Mouse (Mus musculus) megakaryocyte, embryonic 14.5 days (primary cell): ENCODE results near the gene Lmbr1l. TPM values are rescaled to one million over a fixed set of nuclear protein-coding genes. Genes with fewer than 3 reads are reported as not detected.
A peak's percentile ranks its signal among the peaks of the same experiment; 100 is the strongest.
"Not testable (repeated sequence)": the region's sequence is repeated elsewhere in the genome, so short reads cannot be mapped to it uniquely, and the experiment has no call there.

Source experiments
- H3K27me3 ChIP-seq: replicated peaks from 2 replicates; pipeline ENCODE3; 2012; ENCODE audit warnings: inconsistent platforms
- H3K36me3 ChIP-seq: replicated peaks from 2 replicates; pipeline ENCODE3; 2012; ENCODE audit warnings: low read length, inconsistent platforms, mixed read lengths
- H3K4me1 ChIP-seq: 2 replicates; pipeline ENCODE4 v1.6.1; 2012; ENCODE audit warnings: inconsistent platforms
- H3K4me3 ChIP-seq: replicated peaks from 2 replicates; pipeline ENCODE3; 2012; ENCODE audit warnings: moderate library complexity, mild to moderate bottlenecking, inconsistent platforms
- H3K9me3 ChIP-seq: 2 replicates; pipeline ENCODE4 v1.6.1; 2012; ENCODE audit warnings: inconsistent platforms
- FLI1 ChIP-seq: IDR thresholded peaks from 2 replicates; pipeline ENCODE4 v1.6.1; 2012; ENCODE audit warnings: low read length, inconsistent platforms, mixed read lengths
- GATA1 ChIP-seq: IDR thresholded peaks from 3 replicates; pipeline ENCODE4 v1.6.1; 2012; ENCODE audit warnings: mixed read lengths, low read length, inconsistent platforms, borderline replicate concordance
- polyA plus RNA-seq: library from polyadenylated mRNA; stranded (reverse); fragments of >175 nt; gene quantifications from 2 replicates; pipeline ENCODE4 v1.2.3, GENCODE M21; 2012; ENCODE audit warnings: low replicate concordance; ENCODE audit not compliant: insufficient read depth

The Lmbr1l gene
- polyA plus RNA-seq, 1 experiment = 4.8 TPM

DNA sequence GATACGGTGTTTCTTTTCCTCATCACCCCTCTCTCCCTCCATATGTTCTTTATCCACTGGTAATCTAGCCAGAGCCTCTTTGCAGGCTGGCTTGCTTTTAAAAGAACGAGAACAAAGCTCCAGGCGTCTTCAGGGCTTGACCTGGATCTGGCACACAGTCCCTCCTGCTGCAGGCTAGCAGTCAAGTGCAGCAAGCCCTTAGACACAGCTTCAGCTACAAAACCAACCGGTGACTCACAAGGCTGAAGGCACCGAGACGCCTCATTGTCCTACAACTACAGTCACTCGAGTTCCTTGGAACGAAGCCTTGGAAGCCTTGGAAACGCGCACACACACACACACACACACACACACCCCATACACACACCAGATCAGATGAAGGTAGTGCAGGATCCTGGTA is 22.8 kb upstream of the Lmbr1l start:
- peaks cover 20% of the 10 kb centered on the region for H3K4me1 ChIP-seq
- H3K9me3 ChIP-seq = peaks cover 8% of the 10 kb centered on the region; the same call in 1 of the 2 replicates
- no peaks in the 10 kb centered on the region for H3K27me3 ChIP-seq
- H3K36me3 ChIP-seq = no peaks in the 10 kb centered on the region
- no peak overlapping the region for H3K4me3 ChIP-seq
- TF ChIP-seq FLI1 (no peak), GATA1 (no peak)

DNA sequence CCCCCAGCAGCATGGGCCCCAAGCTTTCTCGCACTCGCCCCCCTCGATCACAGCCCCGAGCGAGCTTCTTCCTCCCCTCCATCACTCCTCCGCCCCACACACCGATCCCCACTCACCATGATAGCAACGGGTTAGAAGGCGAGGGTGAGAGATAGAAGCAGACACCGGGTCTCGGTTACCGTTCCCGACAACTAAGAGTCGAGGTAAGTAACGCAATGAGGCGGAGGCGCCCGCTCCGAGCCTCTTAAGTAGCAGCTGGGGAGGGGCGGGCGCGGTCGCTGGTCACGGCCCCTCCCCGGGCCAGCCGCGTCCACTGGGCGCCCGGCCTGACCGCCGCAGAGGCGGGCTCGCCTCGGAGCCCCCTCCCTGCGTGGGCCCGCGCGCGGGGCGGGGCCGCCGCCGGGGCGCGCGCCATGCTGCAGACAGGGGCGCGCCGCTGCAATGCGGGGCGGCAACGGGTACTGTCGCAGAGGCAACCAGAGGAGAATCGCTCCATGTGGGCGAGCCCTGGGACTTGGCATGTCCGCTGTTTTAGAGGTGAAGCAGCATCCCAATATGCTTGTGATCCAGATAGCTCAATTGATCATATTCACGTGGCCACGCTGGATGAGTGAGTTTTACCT is 16.3 kb upstream of the Lmbr1l start, which contains the start of gene Tuba1b:
TSS of gene Tuba1b (minus strand) at position 349 of the 623 bp plus-strand sequence.
- H3K36me3 ChIP-seq = peaks cover 23% of the 10 kb centered on the region
- H3K9me3 ChIP-seq = no peaks in the 10 kb centered on the region
- H3K4me3 ChIP-seq = peak within 1 kb of the TSS; percentile 91
- no peak for TF ChIP-seq FLI1
- no peak for TF ChIP-seq GATA1
- H3K4me1 ChIP-seq = peaks cover 53% of the 10 kb centered on the region
- H3K27me3 ChIP-seq = no peaks in the 10 kb centered on the region

DNA sequence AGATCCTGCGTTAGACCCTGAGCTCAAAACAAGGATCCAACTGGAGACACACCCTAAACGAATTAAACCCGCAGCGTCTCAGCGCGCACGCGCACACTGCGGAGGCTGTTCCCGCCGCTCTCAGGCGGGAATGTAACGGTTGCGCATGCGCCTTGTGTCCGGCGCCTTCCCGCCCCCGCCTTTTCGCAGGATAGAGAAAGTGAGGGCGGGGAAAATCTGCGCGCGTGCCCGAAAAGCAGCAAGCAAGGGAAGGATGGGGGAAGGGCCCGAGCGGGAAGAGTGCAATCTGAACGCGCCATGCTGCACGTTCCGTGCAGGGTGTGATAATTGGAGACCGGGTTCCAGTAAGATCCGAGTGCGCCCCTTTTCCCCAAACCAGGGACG is 15.8 kb upstream of the Lmbr1l start:
- peak overlapping the region; percentile 91 for H3K4me3 ChIP-seq

DNA sequence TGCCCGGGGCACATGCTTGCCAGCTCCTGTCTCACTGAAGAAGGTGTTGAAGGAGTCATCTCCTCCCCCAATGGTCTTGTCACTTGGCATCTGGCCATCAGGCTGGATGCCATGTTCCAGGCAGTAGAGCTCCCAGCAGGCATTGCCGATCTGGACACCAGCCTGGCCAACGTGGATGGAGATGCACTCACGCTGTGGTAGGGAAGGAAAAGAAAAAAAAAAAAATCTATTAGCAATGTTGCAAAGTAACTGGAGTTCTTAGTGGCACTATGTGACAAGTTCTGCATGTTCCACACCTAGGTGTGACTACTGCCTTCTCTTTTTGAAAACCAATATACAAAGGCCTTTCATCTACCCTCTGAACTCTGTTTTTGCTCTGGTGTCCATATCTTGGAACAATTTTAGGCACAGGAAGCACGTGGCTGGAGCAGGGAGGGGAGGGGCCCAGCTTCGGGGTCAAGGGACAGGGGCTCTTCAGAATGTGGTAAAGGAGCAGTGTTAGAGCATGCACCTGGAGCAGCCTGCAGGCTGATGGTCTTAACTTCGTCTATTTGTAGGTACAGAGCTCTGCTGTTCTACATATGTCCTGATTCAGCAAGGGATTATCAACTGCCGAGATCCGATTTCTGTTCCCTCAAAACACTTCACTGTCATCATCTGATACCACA is 15.1 kb upstream of the Lmbr1l start:
- H3K9me3 ChIP-seq, H3K27me3 ChIP-seq: not testable (repeated sequence)
- Histone ChIP-seq H3K36me3 (peaks cover 23% of the 10 kb centered on the region), H3K4me3 (peak overlapping the region; percentile 91), H3K4me1 (peaks cover 57% of the 10 kb centered on the region)

More for the DNA sequence above, 15.8 kb upstream of the Lmbr1l start:
- Histone ChIP-seq H3K4me1 (peaks cover 53% of the 10 kb centered on the region), H3K9me3 (no peaks in the 10 kb centered on the region), H3K36me3 (peaks cover 23% of the 10 kb centered on the region), H3K27me3 (no peaks in the 10 kb centered on the region)
- TF ChIP-seq FLI1 (peak; percentile 66; the same call in 1 of the 2 replicates), GATA1 (no peak)

DNA sequence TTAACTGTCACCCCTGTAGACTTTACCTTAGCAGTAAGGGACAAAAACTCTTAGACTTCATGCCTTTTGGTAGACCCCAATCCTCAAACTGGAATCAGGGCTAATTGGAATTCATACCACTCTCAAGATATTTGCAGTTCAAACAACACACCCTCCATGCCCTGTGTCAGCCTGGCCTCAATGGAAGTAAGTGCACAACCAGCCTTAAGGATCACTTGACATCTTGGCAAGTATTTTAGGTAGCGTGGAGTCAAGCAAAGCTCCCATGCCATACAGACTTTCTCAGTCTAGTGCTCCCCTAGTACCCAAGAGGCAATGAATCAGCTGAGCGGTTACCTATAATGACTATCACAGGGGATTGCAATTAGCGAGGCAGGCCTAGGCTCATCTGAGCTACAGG is 13.0 kb upstream of the Lmbr1l start:
- Histone ChIP-seq H3K4me1 (peaks cover 54% of the 10 kb centered on the region), H3K9me3 (no peaks in the 10 kb centered on the region), H3K36me3 (peaks cover 23% of the 10 kb centered on the region), H3K27me3 (no peaks in the 10 kb centered on the region), H3K4me3 (peak overlapping the region; percentile 59)
- no peak for TF ChIP-seq FLI1
- no peak for TF ChIP-seq GATA1

DNA sequence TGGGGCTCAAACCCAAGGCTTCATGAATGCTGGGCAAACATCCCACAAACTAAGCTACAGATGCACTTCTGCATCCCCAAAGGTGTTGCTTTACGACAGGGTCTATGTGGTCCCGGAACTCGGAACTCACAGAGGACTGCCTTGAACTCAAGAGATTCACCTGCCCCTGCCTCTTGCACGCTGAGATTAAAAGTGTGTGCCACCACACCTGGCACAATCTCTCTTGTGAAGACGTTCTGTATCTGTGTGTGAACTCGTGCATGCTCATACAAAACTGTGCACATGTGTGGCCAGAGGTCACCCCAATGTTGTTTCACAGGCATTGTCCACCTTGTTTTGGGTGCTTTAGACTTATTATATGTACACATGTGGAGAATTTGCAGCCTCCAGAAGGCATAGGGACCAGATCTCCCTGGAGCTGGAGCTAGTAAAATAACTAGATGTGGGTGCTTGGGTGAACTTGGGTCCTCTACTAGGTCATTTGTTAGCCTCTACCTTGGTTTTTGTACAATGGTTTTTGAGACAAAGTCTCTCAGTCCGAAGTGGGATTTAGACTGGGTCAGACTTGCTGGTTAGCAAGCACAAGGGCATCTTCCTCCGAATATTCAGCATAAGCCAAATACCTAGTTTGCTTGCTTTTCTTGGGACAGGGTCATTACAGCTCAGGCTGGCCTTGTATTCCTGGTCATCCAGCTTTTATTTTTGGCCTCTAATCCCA is 12.1 kb upstream of the Lmbr1l start:
- H3K4me1 ChIP-seq = peaks cover 46% of the 10 kb centered on the region

DNA sequence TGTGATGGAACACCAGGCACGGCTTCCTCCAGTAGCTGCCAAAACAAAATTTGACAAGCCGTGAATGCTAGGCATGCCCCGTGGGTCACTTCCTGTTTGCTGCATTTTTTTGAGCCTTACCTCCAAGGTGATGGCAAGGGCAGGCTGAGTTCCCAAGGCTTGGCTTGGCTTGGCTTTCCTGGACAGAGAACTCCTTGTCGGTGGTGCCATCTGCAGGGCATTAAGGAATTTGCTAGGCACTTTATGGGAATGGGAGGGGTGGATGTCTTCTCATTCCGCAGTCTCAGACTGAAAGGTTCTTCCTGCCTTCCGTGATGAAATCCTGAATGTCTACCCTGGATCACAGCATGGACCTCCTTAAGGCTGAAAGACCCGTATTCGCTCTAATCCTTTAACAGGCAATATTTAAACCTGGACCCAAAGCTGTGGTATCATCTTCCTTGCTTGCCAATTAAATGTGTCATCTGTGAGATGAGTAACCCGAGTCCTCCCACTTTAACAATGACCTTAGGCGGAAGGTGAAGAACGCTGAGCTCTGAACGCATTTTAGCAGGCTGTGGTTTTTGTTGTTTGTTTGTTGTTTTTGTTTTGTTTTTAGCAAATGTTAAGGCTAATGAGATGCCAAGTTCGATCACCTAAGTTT is 10.7 kb upstream of the Lmbr1l start:
- Histone ChIP-seq H3K4me1 (peaks cover 45% of the 10 kb centered on the region), H3K9me3 (no peaks in the 10 kb centered on the region), H3K27me3 (no peaks in the 10 kb centered on the region), H3K4me3 (peak overlapping the region; percentile 70), H3K36me3 (peaks cover 23% of the 10 kb centered on the region)
- no peak for TF ChIP-seq GATA1

More for the DNA sequence above, 12.1 kb upstream of the Lmbr1l start:
- TF ChIP-seq FLI1 (no peak), GATA1 (no peak)
- Histone ChIP-seq H3K36me3 (peaks cover 23% of the 10 kb centered on the region), H3K4me3 (no peak overlapping the region), H3K27me3 (no peaks in the 10 kb centered on the region), H3K9me3 (no peaks in the 10 kb centered on the region)

DNA sequence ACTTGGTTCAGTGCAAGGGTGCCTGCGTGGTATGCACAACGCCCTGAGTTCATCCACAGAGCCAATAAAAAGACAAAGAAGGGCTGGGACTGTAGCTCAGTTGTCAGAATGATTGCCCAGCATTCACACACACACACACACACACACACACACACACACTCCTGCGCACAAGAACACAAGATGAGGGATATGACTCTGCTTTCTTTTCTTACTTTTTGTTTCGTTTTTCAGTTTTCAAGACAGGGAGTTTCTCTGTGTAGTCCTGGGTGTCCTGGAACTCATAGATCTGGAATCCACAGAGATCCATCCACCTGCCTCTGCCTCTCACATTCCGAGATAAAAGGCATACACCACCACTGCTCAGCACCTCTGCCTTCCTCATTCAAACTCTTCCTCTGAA is 9.5 kb upstream of the Lmbr1l start:
- TF ChIP-seq GATA1 (no peak), FLI1 (no peak)
- H3K4me3 ChIP-seq = peak overlapping the region; percentile 82
- no peaks in the 10 kb centered on the region for H3K27me3 ChIP-seq
- peaks cover 19% of the 10 kb centered on the region for H3K36me3 ChIP-seq
- H3K4me1 ChIP-seq = peaks cover 42% of the 10 kb centered on the region
- no peaks in the 10 kb centered on the region for H3K9me3 ChIP-seq

DNA sequence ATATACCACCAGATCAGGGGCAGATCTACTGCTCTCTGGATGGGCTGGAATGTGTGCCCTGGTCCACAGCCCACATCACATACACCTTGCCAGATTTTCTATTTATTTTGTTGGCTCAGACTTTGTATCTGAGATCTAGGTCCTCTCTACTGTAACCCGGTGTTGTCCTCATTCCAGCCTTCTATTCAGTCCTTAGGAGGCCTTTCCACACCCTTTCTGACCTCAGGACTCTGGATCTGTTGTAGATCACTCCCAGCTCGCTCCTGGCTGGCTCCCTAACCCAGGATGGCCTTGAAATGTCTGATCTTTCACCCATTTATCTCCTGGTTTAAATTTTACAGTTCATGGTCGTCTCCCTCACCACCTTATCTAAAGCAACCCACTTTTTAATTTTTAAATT is 6.7 kb upstream of the Lmbr1l start:
- Histone ChIP-seq H3K4me3 (no peak overlapping the region), H3K36me3 (peaks cover 4% of the 10 kb centered on the region), H3K9me3 (no peaks in the 10 kb centered on the region; the same call in 1 of the 2 replicates), H3K27me3 (no peaks in the 10 kb centered on the region), H3K4me1 (peaks cover 30% of the 10 kb centered on the region)
- no peak for TF ChIP-seq GATA1
- TF ChIP-seq FLI1 = no peak

DNA sequence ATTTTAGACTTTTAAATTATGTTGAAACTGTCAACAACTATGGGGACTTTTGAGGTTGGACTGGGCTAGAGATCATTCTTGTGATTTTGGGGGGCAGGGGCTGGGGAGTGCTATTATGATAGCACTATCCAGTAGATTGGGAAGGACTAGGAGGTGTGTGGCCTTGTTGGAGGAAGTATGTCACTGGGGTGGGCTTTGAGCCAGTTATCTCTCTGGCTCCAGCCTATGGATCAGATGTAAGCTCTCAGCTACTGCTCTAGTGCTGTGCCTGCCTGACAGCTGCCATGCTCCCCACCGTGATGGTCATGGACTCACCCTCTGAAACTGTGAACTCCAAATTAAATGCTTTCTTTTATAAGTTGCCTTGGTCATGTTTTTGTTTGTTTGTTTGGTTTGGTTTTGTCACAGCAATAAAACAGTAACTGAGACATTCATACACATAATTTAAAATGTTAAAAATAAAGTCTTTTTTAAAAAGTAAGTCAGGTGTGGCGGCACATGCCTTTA is 5.1 kb upstream of the Lmbr1l start:
- H3K27me3 ChIP-seq = no peaks in the 10 kb centered on the region
- no peak for TF ChIP-seq FLI1
- H3K4me3 ChIP-seq = no peak overlapping the region
- H3K9me3 ChIP-seq = no peaks in the 10 kb centered on the region; the same call in 1 of the 2 replicates
- H3K4me1 ChIP-seq = peaks cover 23% of the 10 kb centered on the region
- H3K36me3 ChIP-seq = peaks cover 3% of the 10 kb centered on the region
